Mouse (Mus musculus) splenic B cell, adult 2 months (primary cell): Measurements from ENCODE around the gene Il21r.
A peak's percentile ranks its signal among the peaks of the same experiment; 100 is the strongest.

Source experiments
- DNase-seq: peaks from one replicate; pipeline ENCODE4 v3.0.0-alpha.2; 2011; ENCODE audit warnings: low read depth, low spot score
- H3K27me3 ChIP-seq: 2 replicates; pipeline ENCODE4 v1.6.1; 2012; ENCODE audit warnings: mild to moderate bottlenecking, low read length, moderate library complexity, mixed read lengths; ENCODE audit not compliant: control insufficient read depth, poor library complexity, insufficient read depth, severe bottlenecking
- H3K36me3 ChIP-seq: 2 replicates; pipeline ENCODE4 v1.6.1; 2012; ENCODE audit warnings: mild to moderate bottlenecking, low read length, moderate library complexity, mixed read lengths; ENCODE audit not compliant: control insufficient read depth, poor library complexity, insufficient read depth, severe bottlenecking

The Il21r gene

GRCm38 (mm10) chr7:125625829-125626228 lies 22.6 kb downstream of the Il21r start:
- H3K36me3 ChIP-seq: peaks cover 41% of the 10 kb centered on the region
- peak; percentile 83 for DNase-seq
- no peaks in the 10 kb centered on the region for H3K27me3 ChIP-seq

- peak; percentile 89 for DNase-seq
- H3K36me3 ChIP-seq: peaks cover 51% of the 10 kb centered on the region
- no peaks in the 10 kb centered on the region for H3K27me3 ChIP-seq
Observed at GRCm38 (mm10) chr7:125630317-125630716, 27.1 kb downstream of the Il21r start.

GRCm38 (mm10) chr7:125630989-125631388 lies 27.8 kb downstream of the Il21r start:
- Histone ChIP-seq H3K27me3 (no peaks in the 10 kb centered on the region), H3K36me3 (peaks cover 48% of the 10 kb centered on the region)
- no peak for DNase-seq

- Histone ChIP-seq H3K27me3 (no peaks in the 10 kb centered on the region), H3K36me3 (peaks cover 9% of the 10 kb centered on the region; the same call in 1 of the 2 replicates)
- peak; percentile 43 for DNase-seq
Observed at GRCm38 (mm10) chr7:125637220-125638140, 34.3 kb downstream of the Il21r start.

GRCm38 (mm10) chr7:125638376-125638775 lies 35.1 kb downstream of the Il21r start:
- Histone ChIP-seq H3K27me3 (no peaks in the 10 kb centered on the region), H3K36me3 (peaks cover 5% of the 10 kb centered on the region; the same call in 1 of the 2 replicates)
- DNase-seq: no peak

- DNase-seq: peak; percentile 95
- Histone ChIP-seq H3K36me3 (peaks cover 8% of the 10 kb centered on the region; the same call in 1 of the 2 replicates), H3K27me3 (no peaks in the 10 kb centered on the region)
Observed at GRCm38 (mm10) chr7:125638870-125639386, 35.7 kb downstream of the Il21r start.

GRCm38 (mm10) chr7:125643880-125644279 lies 40.7 kb downstream of the Il21r start:
- H3K36me3 ChIP-seq: peaks cover 18% of the 10 kb centered on the region
- H3K27me3 ChIP-seq: no peaks in the 10 kb centered on the region

GRCm38 (mm10) chr7:125645413-125645812 lies 42.2 kb downstream of the Il21r start:
- no peak for DNase-seq
- Histone ChIP-seq H3K27me3 (no peaks in the 10 kb centered on the region), H3K36me3 (peaks cover 18% of the 10 kb centered on the region)

More at GRCm38 (mm10) chr7:125643880-125644279, 40.7 kb downstream of the Il21r start:
- DNase-seq: no peak

GRCm38 (mm10) chr7:125649013-125649412 lies 45.8 kb downstream of the Il21r start:
- Histone ChIP-seq H3K36me3 (peaks cover 14% of the 10 kb centered on the region), H3K27me3 (no peaks in the 10 kb centered on the region)
- no peak for DNase-seq

GRCm38 (mm10) chr7:125657511-125657910 lies 54.3 kb downstream of the Il21r start:
- Histone ChIP-seq H3K36me3 (peaks cover 14% of the 10 kb centered on the region), H3K27me3 (no peaks in the 10 kb centered on the region)
- no peak for DNase-seq

- H3K27me3 ChIP-seq: no peaks in the 10 kb centered on the region
- no peak for DNase-seq
- peaks cover 10% of the 10 kb centered on the region for H3K36me3 ChIP-seq
Observed at GRCm38 (mm10) chr7:125663654-125664053, 60.4 kb downstream of the Il21r start.

GRCm38 (mm10) chr7:125670865-125671264 lies 67.6 kb downstream of the Il21r start:
- no peaks in the 10 kb centered on the region for H3K27me3 ChIP-seq
- peaks cover 20% of the 10 kb centered on the region for H3K36me3 ChIP-seq
- DNase-seq: no peak

- no peaks in the 10 kb centered on the region for H3K27me3 ChIP-seq
- peaks cover 22% of the 10 kb centered on the region for H3K36me3 ChIP-seq
- no peak for DNase-seq
Observed at GRCm38 (mm10) chr7:125671396-125671795, 68.2 kb downstream of the Il21r start.

GRCm38 (mm10) chr7:125674916-125675315 lies 71.7 kb downstream of the Il21r start:
- peaks cover 10% of the 10 kb centered on the region for H3K36me3 ChIP-seq
- peak; percentile 76 for DNase-seq
- no peaks in the 10 kb centered on the region for H3K27me3 ChIP-seq

- Histone ChIP-seq H3K27me3 (no peaks in the 10 kb centered on the region), H3K36me3 (peaks cover 10% of the 10 kb centered on the region)
- no peak for DNase-seq
Observed at GRCm38 (mm10) chr7:125678756-125679155, 75.5 kb downstream of the Il21r start.
